Comparison of ENCODE assay signal across 13 mouse cellular contexts in genomic region chr9:51167954-51168353, GRCm38 (mm10). TPM values are rescaled to one million over a fixed set of nuclear protein-coding genes. Genes with fewer than 3 reads are reported as not detected.
DNase-seq lines count a peak whose midpoint lies in the region; ATAC-seq and TF ChIP-seq lines count a peak whose summit lies in the region.
"Had no signal": no experiment of that assay in that cellular context is flagged by ENCODE, and none has a peak within 500 bp of the region (broad histone marks: within the 10 kb centered on the region; RNA-seq: fewer than 3 reads in every experiment).

No protein-coding gene starts in this region.

- intact Hi-C loops in heart, postnatal 36 days (cut with DNase I) = no loop called here

- H3K4me2 ChIP-seq in midbrain, embryonic 14.5 days (ENCODE audit: low read length) = no peak overlapping the region
- H3K4me2 ChIP-seq: heart, embryonic 12.5 days had no signal

- 38% methylated on average over 11 of the region's 11 CpGs for WGBS in spleen, adult 2 months
- 56% methylated on average over 11 of the region's 11 CpGs for WGBS in midbrain, embryonic 14.5 days

- peak overlapping the region; percentile 0; the same call in 1 of the 2 replicates for H3K27ac ChIP-seq in spleen, adult 2 months (ENCODE audit: insufficient read depth, low read length)
- no peak overlapping the region for H3K27ac ChIP-seq in midbrain, embryonic 14.5 days (replicated peaks; ENCODE audit: low read depth, low read length)

- H3K9me3 ChIP-seq in midbrain, embryonic 14.5 days (ENCODE audit: control insufficient read depth, low read length) = no peaks in the 10 kb centered on the region
- H3K9me3 ChIP-seq: heart, embryonic 12.5 days; megakaryocyte, embryonic 14.5 days had no signal

- no peaks in the 10 kb centered on the region for H3K36me3 ChIP-seq in spleen, adult 2 months (ENCODE audit: control insufficient read depth, insufficient read depth, low read length)
- H3K36me3 ChIP-seq in midbrain, embryonic 14.5 days (ENCODE audit: control insufficient read depth, insufficient read depth, low read length) = no peaks in the 10 kb centered on the region
- H3K36me3 ChIP-seq: heart, embryonic 12.5 days had no signal

- no peak for TF ChIP-seq POLR2A in spleen, adult 2 months (IDR thresholded peaks at IDR 0.05; ENCODE audit: low read depth, low read length)

- no peak overlapping the region for H3K4me3 ChIP-seq in spleen, adult 2 months (ENCODE audit: extremely low read depth, insufficient read depth, insufficient read length)
- no peak overlapping the region for H3K4me3 ChIP-seq in midbrain, embryonic 14.5 days (replicated peaks; ENCODE audit: low read depth, low read length)
- H3K4me3 ChIP-seq: heart, embryonic 12.5 days; megakaryocyte, embryonic 14.5 days had no signal

- peak; percentile 48; the same call in 1 of the 2 replicates for ATAC-seq in neutrophil, adult 5-6 weeks (ENCODE audit: extremely low read depth, insufficient number of reproducible peaks, low FRiP score, poor library complexity, severe bottlenecking)
- no peak for ATAC-seq in midbrain, embryonic 14.5 days (ENCODE audit: low FRiP score, low TSS enrichment)
- ATAC-seq: forebrain, postnatal 0 days; Patski had no signal

- no peak overlapping the region for H3K9ac ChIP-seq in midbrain, embryonic 14.5 days (replicated peaks; ENCODE audit: low read length)
- H3K9ac ChIP-seq: forebrain, postnatal 0 days; heart, embryonic 12.5 days had no signal

- no peak for TF ChIP-seq CTCF in spleen, adult 2 months (IDR thresholded peaks at IDR 0.05; ENCODE audit: extremely low read depth, insufficient read depth, insufficient read length, insufficient replicate concordance)

- H3K27me3 ChIP-seq in spleen, adult 2 months (ENCODE audit: control insufficient read depth, insufficient read depth, low read length) = no peaks in the 10 kb centered on the region
- H3K27me3 ChIP-seq in midbrain, embryonic 14.5 days (ENCODE audit: control insufficient read depth, insufficient read depth, low read length) = no peaks in the 10 kb centered on the region
- H3K27me3 ChIP-seq: heart, embryonic 12.5 days; Patski had no signal

- DNase-seq in cerebellum, postnatal 10 days = peak; percentile 60 to 61
- no peak for DNase-seq in cerebellum, postnatal 4 days (ENCODE audit: low spot score in 2 of 2)
- peak in 1 of 2 experiments; percentile 21 for DNase-seq in spleen, adult 2 months (ENCODE audit: low read depth in 1 of 2, low spot score in 2 of 2)
- DNase-seq in spleen, adult 12 weeks (ENCODE audit: low spot score) = no peak
- peak; percentile 49 for DNase-seq in thymus, postnatal 4 days
- DNase-seq in midbrain, embryonic 14.5 days = no peak
- DNase-seq in heart, postnatal 36 days = no peak
- DNase-seq: forebrain, postnatal 0 days had no signal

- H3K4me1 ChIP-seq in spleen, adult 2 months (ENCODE audit: control insufficient read depth, insufficient read depth, insufficient read length) = peaks cover 22% of the 10 kb centered on the region
- no peaks in the 10 kb centered on the region for H3K4me1 ChIP-seq in midbrain, embryonic 14.5 days (ENCODE audit: control insufficient read depth, insufficient read depth, low read length)
- H3K4me1 ChIP-seq: heart, embryonic 12.5 days had no signal

RNA-seq across cellular contexts. Expression of gene Gm32742, which starts 2.6 kb away (rescaled TPM):
- 0.02 and 0.06 TPM in 2 replicates for polyA plus RNA-seq in spleen, adult 2 months (2012; rRNA removed)
- not detected in 2 replicates for total RNA-seq in neutrophil, adult 5-6 weeks (2017)
- polyA plus RNA-seq in midbrain, embryonic 14.5 days (2014; fragmentation: Nextera tagmentation; extraction: Ambion mirVana) = 0.03 TPM in 1 of 2 replicates, not detected in the other
- not detected for total RNA-seq in heart, postnatal 36 days (2021)
- total RNA-seq: forebrain, postnatal 0 days; left cerebral cortex, adult 8-10 months had no signal
- polyA plus RNA-seq: heart, embryonic 12.5 days had no signal

RNA-seq across cellular contexts. Expression of gene Pou2af1, which starts 45.6 kb away (rescaled TPM):
- polyA plus RNA-seq in spleen, adult 2 months (2012; rRNA removed) = 171 and 264 TPM in 2 replicates
- total RNA-seq in neutrophil, adult 5-6 weeks (2017) = 296 and 308 TPM in 2 replicates
- polyA plus RNA-seq in midbrain, embryonic 14.5 days (2014; fragmentation: Nextera tagmentation; extraction: Ambion mirVana) = 0.16 and 0.18 TPM in 2 replicates
- under 1 TPM; 0.35 to 0.50 TPM for total RNA-seq in heart, postnatal 36 days (2021)
- polyA plus RNA-seq: forebrain, postnatal 0 days; heart, embryonic 12.5 days; Patski had no signal

Comparison
In these comparisons a context has a peak if more than half of its experiments do, and no peak if none do; other contexts are left out.
1. DNase-seq: peak in cerebellum, postnatal 10 days (2 of 2) and thymus, postnatal 4 days (single experiment); none in cerebellum, postnatal 4 days (0 of 2), spleen, adult 12 weeks (single experiment), midbrain, embryonic 14.5 days (single experiment) and heart, postnatal 36 days (0 of 2).
2. RNA of gene Pou2af1, which starts 45.6 kb away (total RNA-seq): 296 to 308 TPM in neutrophil, adult 5-6 weeks; 0.35 to 0.50 TPM in heart, postnatal 36 days; every median in the first group is over 100 times any median in the second.